Mouse (Mus musculus) embryonic facial prominence, embryonic 14.5 days (tissue): ENCODE results near the gene Fhl3. TPM values are rescaled to one million over a fixed set of nuclear protein-coding genes. Genes with fewer than 3 reads are reported as not detected.
A peak's percentile ranks its signal among the peaks of the same experiment; 100 is the strongest.

Experiments used
- ATAC-seq: fragments of 200-750 bp; cut with Nextera tagmentation; 2 replicates; pipeline ENCODE4 v1.8.0; 2017; ENCODE audit warnings: low read depth, moderate number of reproducible peaks, moderate TSS enrichment
- DNase-seq: peaks from one replicate; pipeline ENCODE4 v3.0.0-alpha.2; 2015; ENCODE audit warnings: low spot score
- H3K27ac ChIP-seq: fragments of 300-500 bp; sonication (generic); replicated peaks from 2 replicates; pipeline ENCODE4 v1.5.1; 2014; ENCODE audit warnings: low read depth, mild to moderate bottlenecking, low read length, moderate library complexity
- H3K27me3 ChIP-seq: fragments of 300-500 bp; sonication (generic); replicated peaks from 2 replicates; pipeline ENCODE4 v1.6.1; 2014; ENCODE audit warnings: low read length; ENCODE audit not compliant: control insufficient read depth, insufficient read depth
- H3K36me3 ChIP-seq: fragments of 300-500 bp; sonication (generic); 2 replicates; pipeline ENCODE4 v1.6.1; 2014; ENCODE audit warnings: low read length, mixed read lengths; ENCODE audit not compliant: control insufficient read depth, insufficient read depth
- H3K4me1 ChIP-seq: fragments of 300-500 bp; sonication (generic); 2 replicates; pipeline ENCODE4 v1.6.1; 2014; ENCODE audit warnings: antibody characterized with exemption, low read length; ENCODE audit not compliant: control insufficient read depth, insufficient read depth
- H3K4me2 ChIP-seq: fragments of 300-500 bp; sonication (generic); 2 replicates; pipeline ENCODE4 v1.6.1; 2014; ENCODE audit warnings: low read depth, mild to moderate bottlenecking, low read length, moderate library complexity, mixed read lengths
- H3K4me3 ChIP-seq: fragments of 300-500 bp; sonication (generic); 2 replicates; pipeline ENCODE4 v1.5.1; 2014; ENCODE audit warnings: low read depth, mild to moderate bottlenecking, low read length
- H3K9ac ChIP-seq: fragments of 300-500 bp; sonication (generic); 2 replicates; pipeline ENCODE4 v1.6.1; 2014; ENCODE audit warnings: low read depth, mild to moderate bottlenecking, low read length, moderate library complexity, mixed read lengths
- H3K9me3 ChIP-seq: fragments of 300-500 bp; sonication (generic); 2 replicates; pipeline ENCODE4 v1.6.1; 2016; ENCODE audit warnings: low read length; ENCODE audit not compliant: control insufficient read depth
- WGBS: fragments of 180-500 bp; shearing (Covaris S2); extraction: QIAGEN DNeasy Blood & Tissue Kit; methylation state at CpG from one replicate; pipeline ENCODE4 v1.1.7; 2014; 5-methylcytosine and 5-hydroxymethylcytosine counted together
- polyA plus RNA-seq: library from polyadenylated mRNA; unstranded; fragments of >200 nt; fragmentation: Nextera tagmentation; extraction: Ambion mirVana; gene quantifications from 2 replicates; pipeline ENCODE4 v1.2.1, GENCODE M21; 2014

The Fhl3 gene
- polyA plus RNA-seq, 1 experiment from 2014 or later = 18.2 TPM

- DNase-seq = no peak
- Histone ChIP-seq H3K4me2 (no peak overlapping the region), H3K4me3 (no peak overlapping the region), H3K27ac (no peak overlapping the region), H3K36me3 (peaks cover 9% of the 10 kb centered on the region), H3K9ac (no peak overlapping the region), H3K27me3 (no peaks in the 10 kb centered on the region), H3K4me1 (peaks cover 5% of the 10 kb centered on the region), H3K9me3 (no peaks in the 10 kb centered on the region)
- no peak for ATAC-seq
- 59% methylated on average over 4 of the region's 4 CpGs for WGBS
These were observed 37.5 kb downstream of the Fhl3 start for GRCm38 (mm10) chr4:124738013-124738412.

- Histone ChIP-seq H3K27ac (no peak overlapping the region), H3K27me3 (no peaks in the 10 kb centered on the region), H3K9me3 (no peaks in the 10 kb centered on the region), H3K36me3 (peaks cover 1% of the 10 kb centered on the region; the same call in 1 of the 2 replicates), H3K4me3 (no peak overlapping the region), H3K9ac (no peak overlapping the region), H3K4me1 (peaks cover 5% of the 10 kb centered on the region), H3K4me2 (no peak overlapping the region)
- DNase-seq = no peak
- no peak for ATAC-seq
- 67% methylated on average over 1 of the region's 1 CpGs for WGBS
These were observed 38.3 kb downstream of the Fhl3 start for GRCm38 (mm10) chr4:124738783-124739182.

- Histone ChIP-seq H3K27ac (no peak within 1 kb of the TSS; the same call in 1 of the 2 replicates), H3K4me3 (peak within 1 kb of the TSS; percentile 60), H3K4me1 (peaks cover 5% of the 10 kb centered on the region), H3K9me3 (no peaks in the 10 kb centered on the region), H3K36me3 (0 out of 2 replicates have a peak, but pooled peaks cover 7% of the 10 kb centered on the region), H3K27me3 (no peaks in the 10 kb centered on the region), H3K4me2 (peak within 1 kb of the TSS; percentile 69), H3K9ac (peak within 1 kb of the TSS; percentile 66)
- DNase-seq (peak; percentile 91), ATAC-seq (peak; percentile 91)
- WGBS = 16% methylated on average over 25 of the region's 25 CpGs
These were observed 41.2 kb downstream of the Fhl3 start, which contains the start of gene Inpp5b for GRCm38 (mm10) chr4:124741376-124742343. Inpp5b (plus strand) TSS chr4:124741850.

GRCm38 (mm10) chr4:124742839-124743238 is 42.3 kb downstream of the Fhl3 start:
- no peak overlapping the region for H3K4me2 ChIP-seq
- 0 out of 2 replicates have a peak, but pooled peaks cover 9% of the 10 kb centered on the region for H3K36me3 ChIP-seq
- no peak overlapping the region for H3K27ac ChIP-seq
- no peak overlapping the region for H3K9ac ChIP-seq
- DNase-seq = no peak
- 90% methylated on average over 11 of the region's 11 CpGs for WGBS
- no peaks in the 10 kb centered on the region for H3K9me3 ChIP-seq
- peaks cover 5% of the 10 kb centered on the region for H3K4me1 ChIP-seq
- ATAC-seq = no peak
- H3K27me3 ChIP-seq = no peaks in the 10 kb centered on the region
- no peak overlapping the region for H3K4me3 ChIP-seq

- H3K9ac ChIP-seq = no peak overlapping the region
- ATAC-seq (no peak), DNase-seq (no peak)
- 81% methylated on average over 7 of the region's 7 CpGs for WGBS
- H3K4me2 ChIP-seq = no peak overlapping the region
- H3K9me3 ChIP-seq = no peaks in the 10 kb centered on the region
- H3K36me3 ChIP-seq = 0 out of 2 replicates have a peak, but pooled peaks cover 9% of the 10 kb centered on the region
- H3K4me3 ChIP-seq = no peak overlapping the region
- H3K27me3 ChIP-seq = no peaks in the 10 kb centered on the region
- no peak overlapping the region for H3K27ac ChIP-seq
- peaks cover 5% of the 10 kb centered on the region for H3K4me1 ChIP-seq
These were observed 46.1 kb downstream of the Fhl3 start for GRCm38 (mm10) chr4:124746577-124746976.

- Histone ChIP-seq H3K9ac (no peak overlapping the region), H3K27me3 (no peaks in the 10 kb centered on the region), H3K4me1 (peaks cover 10% of the 10 kb centered on the region), H3K9me3 (no peaks in the 10 kb centered on the region), H3K4me3 (no peak overlapping the region), H3K36me3 (0 out of 2 replicates have a peak, but pooled peaks cover 9% of the 10 kb centered on the region), H3K4me2 (no peak overlapping the region), H3K27ac (no peak overlapping the region)
- ATAC-seq (no peak), DNase-seq (no peak)
- WGBS = 57% methylated on average over 4 of the region's 4 CpGs
These were observed 47.4 kb downstream of the Fhl3 start for GRCm38 (mm10) chr4:124747851-124748250.

- H3K27ac ChIP-seq = no peak overlapping the region
- peak overlapping the region; percentile 79 for H3K9ac ChIP-seq
- H3K36me3 ChIP-seq = 0 out of 2 replicates have a peak, but pooled peaks cover 3% of the 10 kb centered on the region
- H3K27me3 ChIP-seq = no peaks in the 10 kb centered on the region
- H3K4me1 ChIP-seq = peaks cover 10% of the 10 kb centered on the region
- H3K4me3 ChIP-seq = peak overlapping the region; percentile 80
- DNase-seq (peak; percentile 98), ATAC-seq (peak; percentile 100)
- peak overlapping the region; percentile 98 for H3K4me2 ChIP-seq
- under 1% methylated on average over 64 of the region's 75 CpGs for WGBS
- H3K9me3 ChIP-seq = no peaks in the 10 kb centered on the region
These were observed 51.1 kb downstream of the Fhl3 start for GRCm38 (mm10) chr4:124751300-124752250.
